Mouse (Mus musculus): Measurements from ENCODE around the gene Carmil1. TPM values are rescaled to one million over a fixed set of nuclear protein-coding genes. Genes with fewer than 3 reads are reported as not detected.
"Not testable (repeated sequence)": the region's sequence is repeated elsewhere in the genome, so short reads cannot be mapped to it uniquely, and the experiment has no call there.

The Carmil1 gene
- polyA plus RNA-seq, 1 experiment from 2014 or later: 39.9 TPM

GRCm38 (mm10) chr13:24108282-24108681 is 172.3 kb downstream of the Carmil1 start:
- Histone ChIP-seq H3K4me1 (peaks cover 21% of the 10 kb centered on the region), H3K4me3 (replicated peaks) (no peak overlapping the region), H3K27ac (replicated peaks) (no peak overlapping the region), H3K4me2 (no peak overlapping the region), H3K27me3 (replicated peaks) (no peaks in the 10 kb centered on the region), H3K9ac (replicated peaks) (no peak overlapping the region), H3K9me3 (replicated peaks) (no peaks in the 10 kb centered on the region), H3K36me3 (no peaks in the 10 kb centered on the region)
- ATAC-seq (ENCODE audit: low FRiP score): no peak
- WGBS: 46% methylated on average over 7 of the region's 7 CpGs

- H3K9ac ChIP-seq (replicated peaks): no peak overlapping the region
- no peak for ATAC-seq (ENCODE audit: low FRiP score)
- WGBS: 96% methylated on average over 3 of the region's 3 CpGs
- no peak overlapping the region for H3K4me2 ChIP-seq
- no peaks in the 10 kb centered on the region for H3K9me3 ChIP-seq (replicated peaks)
- H3K36me3 ChIP-seq: no peaks in the 10 kb centered on the region
- H3K4me1 ChIP-seq: peaks cover 21% of the 10 kb centered on the region
- no peak overlapping the region for H3K27ac ChIP-seq (replicated peaks)
- no peak overlapping the region for H3K4me3 ChIP-seq (replicated peaks)
- no peaks in the 10 kb centered on the region for H3K27me3 ChIP-seq (replicated peaks)
Observed at GRCm38 (mm10) chr13:24107058-24107457, 173.5 kb downstream of the Carmil1 start.

- H3K4me1 ChIP-seq: peaks cover 21% of the 10 kb centered on the region
- no peaks in the 10 kb centered on the region for H3K9me3 ChIP-seq (replicated peaks)
- ATAC-seq (ENCODE audit: low FRiP score): no peak
- H3K36me3 ChIP-seq: no peaks in the 10 kb centered on the region
- WGBS: 46% methylated on average over 5 of the region's 5 CpGs
- H3K9ac ChIP-seq (replicated peaks): no peak overlapping the region
- 0 out of 2 replicates have a peak overlapping the region, but pooled peaks have one; percentile 41 for H3K27ac ChIP-seq (replicated peaks)
- H3K4me2 ChIP-seq: no peak overlapping the region
- no peak overlapping the region for H3K4me3 ChIP-seq (replicated peaks)
- no peaks in the 10 kb centered on the region for H3K27me3 ChIP-seq (replicated peaks)
Observed at GRCm38 (mm10) chr13:24105838-24106237, 174.8 kb downstream of the Carmil1 start.

- ATAC-seq (ENCODE audit: low FRiP score): no peak
- peak overlapping the region; percentile 41; the same call in 1 of the 2 replicates for H3K27ac ChIP-seq (replicated peaks)
- no peaks in the 10 kb centered on the region for H3K9me3 ChIP-seq (replicated peaks)
Observed at GRCm38 (mm10) chr13:24105340-24105669, 175.3 kb downstream of the Carmil1 start.

GRCm38 (mm10) chr13:24104611-24105339 is 175.8 kb downstream of the Carmil1 start:
- peaks cover 24% of the 10 kb centered on the region for H3K4me1 ChIP-seq
- peak; percentile 48; the same call in 1 of the 2 replicates for ATAC-seq (ENCODE audit: low FRiP score)
- H3K27ac ChIP-seq (replicated peaks): peak overlapping the region; percentile 41; the same call in 1 of the 2 replicates
- not testable (repeated sequence) for H3K4me3 ChIP-seq (replicated peaks); H3K4me2 ChIP-seq; H3K9ac ChIP-seq (replicated peaks); H3K36me3 ChIP-seq; H3K9me3 ChIP-seq (replicated peaks); H3K27me3 ChIP-seq (replicated peaks)
- 48% methylated on average over 9 of the region's 9 CpGs for WGBS

More at GRCm38 (mm10) chr13:24105340-24105669, 175.3 kb downstream of the Carmil1 start:
- Histone ChIP-seq H3K27me3 (replicated peaks) (no peaks in the 10 kb centered on the region), H3K4me3 (replicated peaks) (no peak overlapping the region), H3K4me2 (no peak overlapping the region), H3K4me1 (peaks cover 24% of the 10 kb centered on the region), H3K36me3 (no peaks in the 10 kb centered on the region), H3K9ac (replicated peaks) (no peak overlapping the region)
- 38% methylated on average over 1 of the region's 1 CpGs for WGBS

- H3K4me2 ChIP-seq: no peak overlapping the region
- no peak for ATAC-seq (ENCODE audit: low FRiP score)
- 76% methylated on average over 4 of the region's 4 CpGs for WGBS
Observed at GRCm38 (mm10) chr13:24104016-24104415, 176.6 kb downstream of the Carmil1 start.

GRCm38 (mm10) chr13:24103152-24103551 is 177.4 kb downstream of the Carmil1 start:
- H3K4me3 ChIP-seq (replicated peaks): no peak overlapping the region
- 90% methylated on average over 2 of the region's 2 CpGs for WGBS
- no peaks in the 10 kb centered on the region for H3K9me3 ChIP-seq (replicated peaks)
- no peak overlapping the region for H3K27ac ChIP-seq (replicated peaks)
- no peaks in the 10 kb centered on the region for H3K36me3 ChIP-seq
- no peak overlapping the region for H3K9ac ChIP-seq (replicated peaks)
- peaks cover 24% of the 10 kb centered on the region for H3K4me1 ChIP-seq
- no peak overlapping the region for H3K4me2 ChIP-seq
- no peaks in the 10 kb centered on the region for H3K27me3 ChIP-seq (replicated peaks)
- ATAC-seq (ENCODE audit: low FRiP score): no peak

More at GRCm38 (mm10) chr13:24104016-24104415, 176.6 kb downstream of the Carmil1 start:
- Histone ChIP-seq H3K36me3 (no peaks in the 10 kb centered on the region), H3K4me1 (peaks cover 24% of the 10 kb centered on the region), H3K27ac (replicated peaks) (no peak overlapping the region), H3K27me3 (replicated peaks) (no peaks in the 10 kb centered on the region), H3K4me3 (replicated peaks) (no peak overlapping the region), H3K9me3 (replicated peaks) (no peaks in the 10 kb centered on the region), H3K9ac (replicated peaks) (no peak overlapping the region)

GRCm38 (mm10) chr13:24102256-24102655 is 178.3 kb downstream of the Carmil1 start:
- H3K4me2 ChIP-seq: no peak overlapping the region
- no peaks in the 10 kb centered on the region for H3K27me3 ChIP-seq (replicated peaks)
- H3K27ac ChIP-seq (replicated peaks): no peak overlapping the region
- no peak overlapping the region for H3K9ac ChIP-seq (replicated peaks)
- no peak overlapping the region for H3K4me3 ChIP-seq (replicated peaks)
- no peaks in the 10 kb centered on the region for H3K36me3 ChIP-seq
- H3K4me1 ChIP-seq: peaks cover 24% of the 10 kb centered on the region
- no peak for ATAC-seq (ENCODE audit: low FRiP score)
- no peaks in the 10 kb centered on the region for H3K9me3 ChIP-seq (replicated peaks)
- 65% methylated on average over 4 of the region's 4 CpGs for WGBS

GRCm38 (mm10) chr13:24101157-24102130 is 179.2 kb downstream of the Carmil1 start:
- H3K27me3 ChIP-seq (replicated peaks): no peaks in the 10 kb centered on the region
- peaks cover 19% of the 10 kb centered on the region for H3K4me1 ChIP-seq
- 46% methylated on average over 11 of the region's 11 CpGs for WGBS
- H3K9me3 ChIP-seq (replicated peaks): no peaks in the 10 kb centered on the region
- no peak overlapping the region for H3K27ac ChIP-seq (replicated peaks)
- no peak overlapping the region for H3K4me3 ChIP-seq (replicated peaks)
- H3K36me3 ChIP-seq: no peaks in the 10 kb centered on the region
- no peak overlapping the region for H3K9ac ChIP-seq (replicated peaks)
- H3K4me2 ChIP-seq: no peak overlapping the region
- ATAC-seq (ENCODE audit: low FRiP score): no peak

GRCm38 (mm10) chr13:24100516-24101094 is 180.0 kb downstream of the Carmil1 start:
- WGBS: 87% methylated on average over 11 of the region's 11 CpGs
- Histone ChIP-seq H3K4me1 (peaks cover 11% of the 10 kb centered on the region), H3K27me3 (replicated peaks) (no peaks in the 10 kb centered on the region), H3K9ac (replicated peaks) (no peak overlapping the region), H3K4me3 (replicated peaks) (no peak overlapping the region), H3K36me3 (no peaks in the 10 kb centered on the region), H3K9me3 (replicated peaks) (no peaks in the 10 kb centered on the region), H3K4me2 (no peak overlapping the region), H3K27ac (replicated peaks) (no peak overlapping the region)
- ATAC-seq (ENCODE audit: low FRiP score): no peak

- Histone ChIP-seq H3K4me2 (no peak overlapping the region), H3K36me3 (no peaks in the 10 kb centered on the region), H3K27ac (replicated peaks) (no peak overlapping the region), H3K4me1 (peaks cover 3% of the 10 kb centered on the region; the same call in 1 of the 2 replicates), H3K9ac (replicated peaks) (no peak overlapping the region), H3K4me3 (replicated peaks) (no peak overlapping the region), H3K27me3 (replicated peaks) (no peaks in the 10 kb centered on the region), H3K9me3 (replicated peaks) (no peaks in the 10 kb centered on the region)
- no peak for ATAC-seq (ENCODE audit: low FRiP score)
- 81% methylated on average over 6 of the region's 6 CpGs for WGBS
Observed at GRCm38 (mm10) chr13:24096573-24096972, 184.0 kb downstream of the Carmil1 start.
